Mouse (Mus musculus): ENCODE data around the gene Iqub. TPM values are rescaled to one million over a fixed set of nuclear protein-coding genes. Genes with fewer than 3 reads are reported as not detected.

Iqub gene
- total RNA-seq, 2 experiments from 2014 or later = 0.15 to 0.22 TPM

- Histone ChIP-seq H3K27ac (no peak overlapping the region), H3K4me3 (no peak overlapping the region)
- DNase-seq = no peak
- intact Hi-C loops (cut with DNase I) = no loop called here
- no peak for TF ChIP-seq CTCF (IDR thresholded peaks at IDR 0.05)
Measured at GRCm38 (mm10) chr6:24451026-24451821, 63.6 kb downstream of the Iqub start.

- DNase-seq = no peak
- intact Hi-C loops (cut with DNase I) = no loop called here
- Histone ChIP-seq H3K27ac (no peak overlapping the region), H3K4me3 (no peak overlapping the region)
- TF ChIP-seq CTCF (IDR thresholded peaks at IDR 0.05) = no peak
Measured at GRCm38 (mm10) chr6:24450241-24450640, 64.6 kb downstream of the Iqub start.

- DNase-seq = no peak
- no peak for TF ChIP-seq CTCF (IDR thresholded peaks at IDR 0.05)
- intact Hi-C loops (cut with DNase I) = no loop called here
Measured at GRCm38 (mm10) chr6:24416056-24416455, 98.8 kb downstream of the Iqub start.

GRCm38 (mm10) chr6:24415500-24415899, 99.4 kb downstream of the Iqub start:
- DNase-seq = no peak
- intact Hi-C loops (cut with DNase I) = no loop called here
- Histone ChIP-seq H3K4me3 (no peak overlapping the region), H3K27ac (no peak overlapping the region)
- TF ChIP-seq CTCF (IDR thresholded peaks at IDR 0.05) = no peak

More at GRCm38 (mm10) chr6:24416056-24416455, 98.8 kb downstream of the Iqub start:
- Histone ChIP-seq H3K4me3 (no peak overlapping the region), H3K27ac (no peak overlapping the region)

GRCm38 (mm10) chr6:24408573-24409427, 106.1 kb downstream of the Iqub start:
- TF ChIP-seq CTCF (IDR thresholded peaks at IDR 0.05) = no peak
- intact Hi-C loops (cut with DNase I) = no loop called here
- Histone ChIP-seq H3K4me3 (no peak overlapping the region), H3K27ac (no peak overlapping the region)
- no peak for DNase-seq

- H3K27ac ChIP-seq = no peak overlapping the region
- DNase-seq = no peak
- TF ChIP-seq CTCF (IDR thresholded peaks at IDR 0.05) = no peak
- intact Hi-C loops (cut with DNase I) = no loop called here
- no peak overlapping the region for H3K4me3 ChIP-seq
Measured at GRCm38 (mm10) chr6:24407743-24408142, 107.1 kb downstream of the Iqub start.

- no peak overlapping the region for H3K27ac ChIP-seq
- no peak for DNase-seq
- intact Hi-C loops (cut with DNase I) = no loop called here
- no peak overlapping the region for H3K4me3 ChIP-seq
- TF ChIP-seq CTCF (IDR thresholded peaks at IDR 0.05) = no peak
Measured at GRCm38 (mm10) chr6:24397237-24397647, 117.6 kb downstream of the Iqub start.

Other genes with a start within 250 kb of the Iqub start
- gene Ndufa5, start 12.9 kb upstream of the Iqub start, total RNA-seq (2021) = 100 to 1,000 TPM; 579 to 752 TPM
- 10 to 100 TPM; 34.9 to 54.5 TPM for gene Asb15, start 13.1 kb upstream of the Iqub start, total RNA-seq (2021)
- 100 to 1,000 TPM; 105 to 286 TPM for gene Lmod2, start 82.7 kb upstream of the Iqub start, total RNA-seq (2021)
- 10 to 100 TPM; 15.3 to 18.1 TPM for gene Wasl, start 149.9 kb upstream of the Iqub start, total RNA-seq (2021)
- gene Hyal6, start 218.2 kb upstream of the Iqub start, total RNA-seq (2021) = not detected
- gene Hyal4, start 233.3 kb upstream of the Iqub start, total RNA-seq (2021) = not detected

Data from gastrocnemius, adult 2 months (tissue).